Mouse (Mus musculus) hematopoietic stem cell, adult 5-6 weeks (primary cell): Measurements from ENCODE around the gene Shc4. TPM values are rescaled to one million over a fixed set of nuclear protein-coding genes. Genes with fewer than 3 reads are reported as not detected.

Experiments used
- ATAC-seq, 2 experiments: fragments of 125-278 bp in 1 of 2; replicated peaks in 1 of 2; 2 replicates each; pipeline ENCODE4 v1.8.0; 2016 to 2017; ENCODE audit warnings: inconsistent platforms in 2 of 2, mild to moderate bottlenecking in 2 of 2, moderate number of reproducible peaks in 2 of 2, low read depth in 1 of 2, moderate TSS enrichment in 1 of 2; ENCODE audit not compliant: low FRiP score in 2 of 2, poor library complexity in 2 of 2, severe bottlenecking in 2 of 2, insufficient read depth in 1 of 2, low TSS enrichment in 1 of 2
- total RNA-seq: library from RNA; stranded (forward); fragments of 172-1452, 232-1000 nt; gene quantifications from 2 replicates; pipeline ENCODE4 v1.2.3, GENCODE M21; 2017

Shc4 gene
- total RNA-seq, 1 experiment from 2014 or later: 1.5 TPM

GRCm38 (mm10) chr2:125701606-125702005, 22.3 kb downstream of the Shc4 start:
- ATAC-seq: no peak

DNA sequence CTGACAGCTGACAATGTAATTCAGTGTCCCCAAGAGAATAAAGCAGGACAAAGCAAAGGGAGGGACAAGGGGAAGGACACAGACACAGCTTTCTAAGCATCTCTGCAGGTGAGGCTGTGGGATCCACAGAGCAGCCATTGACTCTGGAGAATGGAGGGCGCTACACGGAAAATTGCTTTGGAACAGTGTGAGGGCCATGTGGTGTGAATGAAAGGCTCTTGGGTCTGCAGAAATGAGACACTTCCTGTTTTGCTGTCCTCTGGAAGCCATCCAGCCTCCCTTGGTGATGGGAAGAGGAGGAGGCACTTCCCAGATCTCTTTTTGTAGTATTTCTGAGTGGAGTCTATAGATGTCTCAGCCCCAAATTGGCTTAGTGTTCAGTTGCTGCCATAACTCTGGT, 27.7 kb downstream of the Shc4 start:
- ATAC-seq: peak in 1 of 2 experiments; percentile 37; a peak in 1 of 4 replicates

- ATAC-seq: no peak
These were observed 29.1 kb downstream of the Shc4 start for GRCm38 (mm10) chr2:125694798-125695197.

- ATAC-seq: no peak
These were observed 31.9 kb downstream of the Shc4 start for GRCm38 (mm10) chr2:125692010-125692409.

GRCm38 (mm10) chr2:125685441-125686150, 38.4 kb downstream of the Shc4 start:
- no peak for ATAC-seq

GRCm38 (mm10) chr2:125684559-125685440, 39.1 kb downstream of the Shc4 start:
- no peak for ATAC-seq

GRCm38 (mm10) chr2:125683895-125684294, 40.1 kb downstream of the Shc4 start:
- peak; percentile 32 to 77; a peak in 3 of 4 replicates for ATAC-seq

- ATAC-seq: no peak
These were observed 42.1 kb downstream of the Shc4 start for GRCm38 (mm10) chr2:125681811-125682210.

DNA sequence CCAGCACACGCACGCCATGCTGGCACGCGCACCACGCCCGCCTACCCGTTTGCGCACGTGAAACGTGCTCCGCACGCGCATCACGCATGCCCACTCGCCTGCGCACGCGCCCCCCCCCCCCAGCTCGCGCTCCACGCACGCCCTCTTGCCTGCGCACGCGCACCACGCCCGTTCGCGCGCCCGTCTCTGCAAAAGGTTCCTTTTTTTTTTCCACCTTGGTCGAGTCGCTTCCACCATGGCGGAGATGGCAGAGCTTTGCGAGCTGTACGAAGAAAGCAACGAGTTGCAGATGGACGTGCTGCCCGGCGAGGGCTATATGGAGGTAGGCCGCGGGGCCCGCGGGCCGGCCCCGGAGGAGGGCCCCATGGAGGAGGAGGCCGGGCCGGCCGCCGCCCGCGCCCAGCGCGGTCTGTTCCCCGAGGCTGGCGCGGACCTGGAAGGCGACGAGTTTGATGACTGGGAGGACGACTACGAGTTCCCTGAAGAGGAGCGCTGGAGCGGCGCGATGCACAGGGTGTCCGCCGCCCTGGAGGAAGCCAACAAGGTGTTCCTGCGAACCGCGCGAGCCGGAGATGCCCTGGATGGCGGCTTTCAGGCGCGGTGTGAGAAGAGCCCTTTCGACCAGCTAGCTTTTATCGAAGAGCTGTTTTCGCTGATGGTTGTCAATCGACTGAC, 50.9 kb downstream of the Shc4 start, which contains the start of gene Eid1:
Eid1 (plus strand) TSS at position 139 of the 675 bp plus-strand sequence.
- ATAC-seq: peak; percentile 39 to 86

DNA sequence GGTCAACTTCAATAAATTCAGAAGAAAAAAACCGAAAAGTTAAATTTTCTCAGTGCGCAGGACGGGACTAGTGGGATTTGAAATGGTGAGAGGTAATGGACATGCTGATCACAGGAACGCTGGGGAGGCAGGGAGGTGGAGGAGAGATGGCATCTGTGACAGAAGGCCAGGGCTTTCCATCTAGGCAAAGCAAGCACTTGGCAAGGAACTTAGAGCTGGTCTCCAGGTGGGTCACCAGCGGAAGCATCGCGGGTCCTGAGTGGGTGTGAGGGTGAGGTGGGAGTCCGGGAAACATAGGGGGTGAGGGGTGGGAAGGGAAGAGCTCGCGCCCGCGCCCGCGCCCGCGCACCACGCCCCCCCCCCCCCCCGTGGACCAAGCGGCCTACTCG, 51.4 kb downstream of the Shc4 start:
- peak in 1 of 2 experiments; percentile 19; a peak in 1 of 4 replicates for ATAC-seq

- no peak for ATAC-seq
These were observed 53.1 kb downstream of the Shc4 start for GRCm38 (mm10) chr2:125670846-125671245.

DNA sequence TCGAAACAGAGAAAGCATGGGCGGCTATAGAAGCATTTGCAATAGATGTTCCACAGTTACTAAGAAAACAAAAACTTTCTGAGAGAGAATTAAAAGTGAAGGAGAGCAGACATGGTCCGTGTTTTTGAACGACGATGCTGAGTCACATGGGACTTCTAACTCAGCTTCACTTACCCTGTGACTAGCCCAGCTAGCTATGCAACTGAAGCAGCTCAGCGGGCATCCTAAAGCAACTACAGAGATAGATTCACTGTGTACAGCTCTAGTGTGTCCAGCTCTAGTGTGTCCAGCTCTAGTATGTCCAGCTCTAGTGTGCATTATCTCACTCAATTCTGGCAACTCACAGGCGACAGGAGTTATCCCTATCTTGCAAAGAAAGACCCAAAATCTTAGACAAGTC, 56.2 kb downstream of the Shc4 start:
- ATAC-seq: no peak

GRCm38 (mm10) chr2:125667184-125667583, 56.8 kb downstream of the Shc4 start:
- peak; percentile 90 to 94 for ATAC-seq

DNA sequence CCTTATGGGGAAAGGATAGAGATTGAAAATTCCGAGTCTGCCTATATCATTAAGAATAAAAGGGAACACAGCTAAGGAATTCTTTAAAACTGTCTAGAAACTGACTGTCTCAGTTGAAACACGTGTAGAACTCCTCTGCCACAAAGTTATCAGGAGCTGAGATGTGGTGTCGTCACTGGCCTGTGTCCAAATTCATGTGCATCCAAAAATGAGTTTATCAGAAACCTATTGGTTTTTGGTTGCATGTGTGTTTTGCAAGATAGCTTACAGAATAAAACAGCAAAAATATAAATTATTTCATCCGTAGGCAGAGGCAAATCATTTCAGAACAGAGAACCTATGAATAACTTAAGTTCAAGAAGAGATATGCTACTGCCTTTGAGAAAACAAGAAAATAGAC, 57.3 kb downstream of the Shc4 start:
- ATAC-seq: no peak

DNA sequence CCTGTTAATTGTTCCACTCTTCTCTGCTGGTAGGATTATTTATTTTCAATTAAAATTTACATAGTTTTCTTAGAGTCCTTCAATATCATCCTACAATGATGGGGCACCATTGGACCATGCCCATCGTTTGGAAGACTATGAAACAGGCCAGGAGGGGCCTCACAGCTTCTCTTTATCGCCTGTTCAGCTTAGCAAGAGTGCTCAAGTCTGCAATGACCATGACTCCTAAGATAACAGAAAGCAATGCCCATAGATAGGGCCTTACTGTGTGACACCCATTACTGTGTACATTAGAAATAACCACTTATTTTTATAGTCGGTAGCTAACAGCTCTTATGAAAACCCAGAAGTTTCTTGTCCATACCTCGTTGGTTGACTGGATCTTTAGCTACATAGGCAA, 58.0 kb downstream of the Shc4 start:
- no peak for ATAC-seq

DNA sequence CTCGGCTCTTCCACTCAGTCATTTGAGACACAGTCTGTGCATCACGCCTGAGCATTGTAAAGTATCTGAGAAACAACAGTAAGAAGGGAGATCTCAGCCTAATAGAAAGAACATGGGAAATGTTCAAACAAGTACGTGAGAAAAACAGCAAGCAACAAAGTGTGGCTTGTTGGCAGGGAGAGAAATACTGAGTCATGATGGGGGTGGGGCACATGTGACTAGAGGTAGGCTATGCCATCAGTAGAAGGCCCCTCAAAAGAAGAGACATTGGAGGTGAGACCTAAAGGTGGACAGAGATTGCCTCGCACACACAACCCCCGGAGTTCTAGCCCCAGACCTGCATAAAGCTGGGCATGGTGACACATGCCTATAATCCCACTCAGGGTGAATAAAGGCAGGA, 58.7 kb downstream of the Shc4 start:
- ATAC-seq: no peak

DNA sequence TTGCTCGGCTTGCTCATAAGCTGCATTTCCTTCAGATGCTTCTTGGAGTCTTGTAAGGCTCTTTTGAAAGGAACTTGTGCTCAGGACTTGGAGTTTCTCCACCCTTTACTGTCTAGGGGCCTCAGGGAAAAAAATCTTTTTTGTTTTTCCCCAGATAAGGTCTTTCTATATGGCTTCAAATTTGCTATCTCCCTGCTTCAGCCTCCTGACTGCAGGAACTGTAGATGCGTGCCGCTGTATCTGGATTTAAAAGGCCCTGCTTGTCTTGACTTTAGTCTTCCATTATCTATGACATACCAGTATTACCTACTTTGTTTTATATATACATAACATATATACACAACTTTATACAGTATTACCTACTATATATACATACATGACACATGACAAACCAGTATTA, 61.4 kb downstream of the Shc4 start:
- ATAC-seq: no peak

DNA sequence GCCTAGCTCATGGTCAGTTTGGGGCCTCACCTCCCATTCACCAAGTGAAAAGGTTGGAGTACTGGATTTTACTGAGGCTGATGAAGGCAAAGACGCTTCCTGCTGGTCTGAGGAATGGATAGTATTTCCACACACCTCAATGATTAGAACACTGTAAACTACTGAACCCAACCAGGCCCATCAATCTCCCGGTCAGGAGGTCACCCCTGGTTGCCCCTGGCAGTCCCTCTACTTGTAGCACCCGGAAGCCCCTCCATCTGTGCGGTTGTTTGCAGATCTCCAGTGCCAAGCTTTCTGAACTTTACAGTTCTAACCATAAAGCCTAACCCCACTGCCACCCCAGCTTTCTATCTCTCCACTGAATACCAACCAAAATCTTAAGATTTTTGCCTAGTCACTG, 62.8 kb downstream of the Shc4 start:
- ATAC-seq: no peak
